Mouse (Mus musculus) gastrocnemius, postnatal 14 days (tissue): ENCODE data around the gene Helz. TPM values are rescaled to one million over a fixed set of nuclear protein-coding genes. Genes with fewer than 3 reads are reported as not detected.
A peak's percentile ranks its signal among the peaks of the same experiment; 100 is the strongest.

ENCODE experiments used
- DNase-seq: peaks from one replicate; pipeline ENCODE4 v3.0.0; 2021; ENCODE audit warnings: mixed read lengths
- intact Hi-C: fragments of 180-260 bp; cut with DNase I; formaldehyde crosslinking; loops from one replicate; pipeline ENCODE4 v1.15.1; 2025; ENCODE audit warnings: low total_unique reads
- total RNA-seq, 2 experiments: library from RNA; stranded (reverse); gene quantifications; 2 replicates each; pipeline ENCODE4 v1.2.3; 2021

Helz gene
- total RNA-seq, 2 experiments from 2014 or later = 14.0 to 17.3 TPM

DNA sequence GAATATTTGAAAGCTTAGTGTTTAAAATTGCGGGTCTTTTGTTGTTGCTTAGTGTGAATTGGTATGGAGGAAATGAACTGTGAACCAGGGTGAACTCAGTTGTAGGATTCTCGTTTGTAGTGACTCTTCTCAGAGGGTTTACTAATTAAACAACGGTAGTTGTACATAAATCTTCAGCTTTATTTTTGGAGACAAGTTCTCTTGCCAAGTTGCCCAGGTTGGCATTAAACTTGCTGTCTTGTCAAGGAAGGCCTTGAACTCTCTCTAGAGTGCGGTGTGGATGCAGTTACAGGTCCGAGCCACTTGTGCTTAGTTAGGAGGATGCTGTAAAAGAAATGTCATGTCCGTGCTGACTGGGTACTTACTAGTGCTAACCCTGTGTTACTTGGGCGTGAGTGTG lies 39.4 kb downstream of the Helz start:
- intact Hi-C loops = no loop called here
- DNase-seq = no peak

DNA sequence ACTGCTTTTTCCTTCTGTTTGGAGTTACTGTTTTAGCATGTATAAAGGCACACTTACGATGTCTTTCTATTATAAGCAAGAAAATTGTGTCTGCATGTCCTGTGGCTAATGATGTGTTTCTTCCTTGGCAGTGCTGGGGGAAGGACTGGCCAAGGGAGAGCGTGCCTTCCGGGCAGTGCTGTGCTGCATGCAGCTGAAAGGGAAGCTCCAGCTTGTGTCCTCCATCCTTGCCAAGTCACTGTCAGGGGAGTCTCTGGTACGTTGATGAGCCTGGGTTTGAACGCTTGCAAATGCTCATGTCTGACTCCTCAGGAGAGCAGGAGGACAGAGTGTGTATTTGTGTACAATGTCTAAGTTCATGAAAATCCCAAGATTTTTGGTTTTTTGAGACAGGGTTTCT lies 44.8 kb downstream of the Helz start:
- DNase-seq = no peak
- intact Hi-C loops = no loop called here

- intact Hi-C loops = no loop called here
- DNase-seq = no peak
Observed at GRCm38 (mm10) chr11:107597381-107597780, 49.7 kb downstream of the Helz start.

DNA sequence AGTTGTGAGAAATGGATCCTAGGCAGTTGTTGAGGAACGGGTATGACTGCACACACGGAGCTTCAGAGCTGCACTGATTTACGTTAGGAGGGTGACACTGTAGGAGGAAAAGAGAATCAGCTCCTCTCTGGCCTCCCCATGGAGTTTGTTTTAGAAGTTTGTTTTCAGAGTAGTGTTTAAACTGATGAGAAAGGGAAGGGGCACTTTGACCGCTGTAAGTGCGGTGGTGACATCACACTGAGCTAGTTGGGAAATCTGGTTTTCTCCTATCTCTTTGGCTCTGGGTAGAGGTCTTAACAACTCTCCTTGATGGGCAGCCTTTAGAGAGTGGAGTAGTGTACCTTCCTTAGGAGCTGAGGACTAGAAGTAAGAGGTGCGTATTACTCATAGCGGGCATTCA lies 58.0 kb downstream of the Helz start:
- intact Hi-C loops = no loop called here
- no peak for DNase-seq

DNA sequence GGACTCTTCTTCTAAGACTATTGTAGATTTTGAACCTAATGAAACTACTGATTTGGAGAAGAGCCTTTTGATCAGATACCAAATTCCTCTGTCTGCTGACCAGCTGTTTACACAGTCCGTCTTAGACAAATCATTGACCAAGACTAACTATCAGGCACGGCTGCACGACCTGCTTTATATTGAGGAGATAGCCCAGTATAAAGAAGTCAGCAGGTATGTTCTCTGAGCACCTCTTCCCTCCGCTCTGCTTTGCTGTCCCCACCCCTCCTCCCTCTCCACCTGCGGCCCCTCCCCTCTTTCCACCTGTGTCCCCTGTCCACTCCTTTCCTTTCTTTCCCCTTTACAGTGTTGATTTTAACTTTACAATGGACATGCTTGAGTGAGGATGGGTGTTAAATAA lies 66.2 kb downstream of the Helz start:
- intact Hi-C loops = no loop called here
- DNase-seq = no peak

GRCm38 (mm10) chr11:107615696-107616095 lies 68.0 kb downstream of the Helz start:
- intact Hi-C loops = no loop called here
- DNase-seq = peak; percentile 13

DNA sequence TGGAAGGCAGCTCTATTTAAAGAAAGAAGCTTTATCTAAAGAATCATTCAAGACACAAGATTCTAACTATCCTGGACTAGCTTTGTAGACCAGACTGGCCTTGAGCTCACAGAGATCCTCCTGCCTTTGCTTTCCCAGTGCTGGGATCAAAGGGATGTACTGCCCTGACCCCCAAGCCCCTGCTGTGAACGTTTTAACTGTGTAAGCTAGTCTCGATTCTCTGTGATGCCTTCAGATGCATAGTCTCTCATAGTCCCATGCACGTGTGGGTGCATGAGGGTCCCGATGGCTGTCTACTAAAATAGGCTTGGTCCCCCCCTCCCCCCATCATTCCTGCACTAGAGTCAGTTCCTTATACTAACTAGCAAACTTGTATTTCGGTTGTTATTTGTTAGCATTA lies 70.2 kb downstream of the Helz start:
- no peak for DNase-seq
- intact Hi-C loops = no loop called here

GRCm38 (mm10) chr11:107624661-107625060 lies 76.9 kb downstream of the Helz start:
- intact Hi-C loops = loop anchor here (5.0 kb wide), 1 partner anchor 358 kb away; no protein-coding TSS in a partner anchor
- no peak for DNase-seq

GRCm38 (mm10) chr11:107625746-107626145 lies 78.0 kb downstream of the Helz start:
- intact Hi-C loops = no loop called here
- no peak for DNase-seq

DNA sequence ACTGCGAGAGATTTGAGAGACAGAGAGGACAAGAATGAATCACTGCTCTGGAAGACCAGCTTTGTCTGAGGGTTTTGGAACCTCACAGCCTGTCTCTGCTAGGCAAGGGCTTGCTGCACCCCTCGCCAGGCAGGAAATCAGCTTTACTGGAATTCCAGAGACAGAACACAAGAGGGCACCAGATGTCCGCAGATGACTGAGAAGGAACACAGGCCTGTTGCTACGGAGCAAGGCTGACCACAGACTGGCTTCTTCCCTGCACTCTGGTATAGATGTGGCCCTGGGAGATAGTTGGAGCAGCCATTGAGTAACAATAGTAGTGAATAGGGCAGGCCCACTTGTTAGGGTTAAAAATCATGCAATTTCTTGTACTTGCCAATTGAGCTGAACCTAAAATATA lies 81.8 kb downstream of the Helz start:
- DNase-seq = peak; percentile 65
- intact Hi-C loops = loop anchor here (2.0 kb wide), 1 partner anchor 223 kb away; no protein-coding TSS in a partner anchor

- intact Hi-C loops = loop anchor here (2.0 kb wide), 1 partner anchor 223 kb away; no protein-coding TSS in a partner anchor
- no peak for DNase-seq
Observed at GRCm38 (mm10) chr11:107629951-107630350, 82.2 kb downstream of the Helz start.

DNA sequence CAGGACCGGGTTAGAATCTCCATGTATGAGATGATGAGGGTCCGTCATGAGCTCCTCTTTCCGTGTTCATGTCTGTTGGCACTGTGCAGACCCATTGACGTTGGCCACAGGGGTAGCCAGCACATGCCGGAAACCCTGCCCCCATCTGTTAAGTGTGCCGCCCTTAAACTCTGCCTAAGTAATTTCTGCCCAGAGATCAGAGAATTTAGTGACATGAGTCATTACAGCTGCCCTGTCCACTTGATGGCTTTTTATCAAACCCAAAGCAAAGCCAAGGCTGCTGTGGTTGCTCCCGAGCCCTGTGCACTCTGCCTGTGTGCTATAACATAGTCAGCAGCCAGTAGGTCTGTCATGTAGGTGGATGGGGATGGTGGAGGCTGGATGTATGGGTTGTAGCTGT lies 83.4 kb downstream of the Helz start:
- intact Hi-C loops = no loop called here

GRCm38 (mm10) chr11:107633563-107634146 lies 85.9 kb downstream of the Helz start:
- no peak for DNase-seq
- intact Hi-C loops = no loop called here

More for the DNA sequence above, 83.4 kb downstream of the Helz start:
- no peak for DNase-seq

- intact Hi-C loops = no loop called here
- DNase-seq = no peak
Observed at GRCm38 (mm10) chr11:107638137-107638536, 90.4 kb downstream of the Helz start.

GRCm38 (mm10) chr11:107639657-107640056 lies 91.9 kb downstream of the Helz start:
- intact Hi-C loops = no loop called here

GRCm38 (mm10) chr11:107644461-107644860 lies 96.7 kb downstream of the Helz start:
- no peak for DNase-seq
- intact Hi-C loops = no loop called here

More at GRCm38 (mm10) chr11:107639657-107640056, 91.9 kb downstream of the Helz start:
- no peak for DNase-seq

- DNase-seq = no peak
- intact Hi-C loops = no loop called here
Observed at GRCm38 (mm10) chr11:107647330-107647729, 99.6 kb downstream of the Helz start.

DNA sequence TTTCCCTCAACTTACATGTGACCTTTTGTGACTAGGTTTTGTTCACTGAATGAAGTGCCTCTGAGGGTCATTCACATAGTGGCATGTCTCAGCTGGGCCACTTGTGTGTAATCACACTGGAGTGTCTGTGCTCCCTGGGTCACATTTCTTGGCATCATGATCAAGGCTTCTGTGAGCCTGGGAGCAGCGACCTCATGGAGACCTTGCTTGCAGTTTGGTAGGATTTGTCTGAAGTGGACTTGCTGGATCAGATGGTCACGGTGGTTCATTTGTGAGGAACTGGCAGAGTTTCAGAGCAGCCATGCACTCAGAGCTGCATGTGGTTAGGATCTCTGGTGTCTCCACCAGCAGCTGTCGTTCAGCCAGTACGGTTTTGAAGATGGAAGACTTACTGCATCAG lies 100.9 kb downstream of the Helz start:
- intact Hi-C loops = no loop called here
- DNase-seq = no peak

GRCm38 (mm10) chr11:107649458-107649857 lies 101.7 kb downstream of the Helz start:
- DNase-seq = no peak
- intact Hi-C loops = no loop called here

GRCm38 (mm10) chr11:107650422-107651051 lies 102.8 kb downstream of the Helz start:
- DNase-seq = no peak
- intact Hi-C loops = no loop called here

GRCm38 (mm10) chr11:107651391-107651790 lies 103.7 kb downstream of the Helz start:
- intact Hi-C loops = no loop called here

More at GRCm38 (mm10) chr11:107651391-107651790, 103.7 kb downstream of the Helz start:
- DNase-seq = no peak
